Mouse (Mus musculus) testis, adult 2 months (tissue): ENCODE measurements around the gene Myo1c.

Source experiments
- CTCF ChIP-seq: fragments of 200-500 bp; IDR thresholded peaks from 2 replicates; pipeline ENCODE4 v1.5.1; 2012; ENCODE audit warnings: low read depth, mild to moderate bottlenecking, inconsistent platforms, low read length, moderate library complexity; ENCODE audit not compliant: control insufficient read depth, insufficient read depth, insufficient replicate concordance
- POLR2A ChIP-seq: fragments of 200-500 bp; IDR thresholded peaks from 2 replicates; pipeline ENCODE4 v1.6.1; 2012; ENCODE audit warnings: low read depth, mild to moderate bottlenecking, inconsistent platforms, low read length, moderate library complexity; ENCODE audit not compliant: control insufficient read depth

- TF ChIP-seq CTCF (no peak), POLR2A (no peak)
Measured at GRCm38 (mm10) chr11:75650958-75651425, 688 bp downstream of the Myo1c start.
